In genomic region chr17:84878316-84878715, GRCm38 (mm10) we compare ENCODE assay signal across 8 mouse cellular contexts.
DNase-seq lines count a peak whose midpoint lies in the region; ATAC-seq lines count a peak whose summit lies in the region.

No protein-coding gene starts in this region.

- H3K36me3 ChIP-seq in liver, embryonic 16.5 days (ENCODE audit: control insufficient read depth, insufficient read depth), result no peaks in the 10 kb centered on the region

- H3K9me3 ChIP-seq in liver, embryonic 16.5 days (replicated peaks; ENCODE audit: control insufficient read depth, low read length), result no peaks in the 10 kb centered on the region

- H3K4me1 ChIP-seq in liver, embryonic 16.5 days (ENCODE audit: control insufficient read depth, low read depth, low read length), result peaks cover 10% of the 10 kb centered on the region

- DNase-seq in heart, adult 11 months, result peak; percentile 83
- no peak for DNase-seq in heart, postnatal 14 days
- peak; percentile 12 for DNase-seq in 3134 (ENCODE audit: extremely low read depth, insufficient read length, low spot score)
- no peak for DNase-seq in left cerebral cortex, adult 11 months (ENCODE audit: low spot score)
- DNase-seq in adrenal gland, adult 8-10 months, result no peak

- peak overlapping the region; percentile 59 for H3K9ac ChIP-seq in liver, embryonic 16.5 days (ENCODE audit: low read depth, low read length)

- intact Hi-C loops in heart, postnatal 14 days (cut with DNase I), result loop anchor here (5.0 kb wide), 2 partner anchors 144 to 214 kb away; partner anchors contain the start of genes Camkmt and Prepl

- H3K27me3 ChIP-seq in liver, embryonic 16.5 days (ENCODE audit: control insufficient read depth, insufficient read depth, low read depth, low read length), result no peaks in the 10 kb centered on the region

- ATAC-seq in erythroid progenitor cell, adult 5-6 weeks (replicated peaks; ENCODE audit: low FRiP score, poor library complexity, severe bottlenecking), result peak; percentile 88
- ATAC-seq in liver, embryonic 16.5 days (ENCODE audit: low read depth), result peak; percentile 77
- ATAC-seq in inflammation-experienced regulatory T-cells, adult 6 months, result no peak

- H3K4me3 ChIP-seq in liver, embryonic 16.5 days (ENCODE audit: low read depth, low read length), result peak overlapping the region; percentile 47

- peak overlapping the region; percentile 81 for H3K27ac ChIP-seq in liver, embryonic 16.5 days (ENCODE audit: low read length)

- 67% methylated on average over 5 of the region's 5 CpGs for WGBS in liver, embryonic 16.5 days (ENCODE audit: insufficient replicate concordance)

- peak overlapping the region; percentile 65 for H3K4me2 ChIP-seq in liver, embryonic 16.5 days (ENCODE audit: low read depth, low read length)

Comparison
In these comparisons a context has a peak if more than half of its experiments do, and no peak if none do; other contexts are left out.
1. DNase-seq: peak in heart, adult 11 months (single experiment) and 3134 (single experiment); none in heart, postnatal 14 days (0 of 2), left cerebral cortex, adult 11 months (single experiment) and adrenal gland, adult 8-10 months (single experiment).